Mouse (Mus musculus) hematopoietic stem cell, adult 5-6 weeks (primary cell): ENCODE data around the gene Eif4g1. TPM values are rescaled to one million over a fixed set of nuclear protein-coding genes. Genes with fewer than 3 reads are reported as not detected.
A peak's percentile ranks its signal among the peaks of the same experiment; 100 is the strongest.

Experiments
- ATAC-seq, 2 experiments: fragments of 125-278 bp in 1 of 2; replicated peaks in 1 of 2; 2 replicates each; pipeline ENCODE4 v1.8.0; 2016 to 2017; ENCODE audit warnings: inconsistent platforms in 2 of 2, mild to moderate bottlenecking in 2 of 2, moderate number of reproducible peaks in 2 of 2, low read depth in 1 of 2, moderate TSS enrichment in 1 of 2; ENCODE audit not compliant: low FRiP score in 2 of 2, poor library complexity in 2 of 2, severe bottlenecking in 2 of 2, insufficient read depth in 1 of 2, low TSS enrichment in 1 of 2
- total RNA-seq: library from RNA; stranded (forward); fragments of 172-1452, 232-1000 nt; gene quantifications from 2 replicates; pipeline ENCODE4 v1.2.3, GENCODE M21; 2017

The Eif4g1 gene
- total RNA-seq, 1 experiment from 2014 or later: 290 TPM

DNA sequence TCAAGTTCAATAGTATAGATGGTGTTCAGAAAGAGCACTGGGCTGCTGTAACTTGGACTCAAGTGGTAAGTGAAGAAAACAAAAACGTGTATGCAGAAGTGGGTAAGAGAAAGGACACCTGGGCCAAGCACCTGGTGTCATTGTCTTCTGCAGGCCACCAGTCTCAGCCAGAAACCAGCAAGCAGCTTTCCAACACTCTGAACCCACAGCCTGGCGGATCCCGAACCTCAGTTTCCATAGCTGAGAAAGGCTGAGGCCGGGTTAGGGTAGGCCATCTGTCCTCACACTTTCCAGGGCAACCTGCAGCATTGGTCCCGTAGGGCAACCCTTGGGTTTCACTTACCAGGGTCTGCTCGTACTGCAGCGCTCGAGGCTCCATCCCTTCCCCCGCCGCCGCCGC is 47.5 kb downstream of the Eif4g1 start:
- no peak for ATAC-seq

- no peak for ATAC-seq
Observed at GRCm38 (mm10) chr16:20715976-20716840, 48.1 kb downstream of the Eif4g1 start.

DNA sequence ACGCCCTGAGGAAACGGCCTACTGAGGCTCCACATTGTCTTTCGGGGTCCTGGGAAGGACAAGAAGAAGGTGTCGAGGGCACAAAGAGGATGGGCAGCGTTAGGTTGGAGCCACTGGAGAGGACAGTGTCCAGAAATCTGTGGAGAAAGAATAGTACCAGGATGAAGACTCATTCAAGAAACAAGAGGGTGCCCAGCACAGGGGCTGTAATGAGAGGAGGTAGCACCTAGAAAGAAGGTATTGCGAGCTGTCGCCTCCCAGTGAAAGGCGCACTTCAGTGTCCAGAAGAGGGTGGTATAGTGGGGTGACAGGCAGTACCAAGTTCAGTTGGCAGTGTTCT is 48.7 kb downstream of the Eif4g1 start:
- ATAC-seq: no peak

GRCm38 (mm10) chr16:20717181-20717977 is 49.3 kb downstream of the Eif4g1 start, which contains the start of the genes Polr2h and Clcn2:
TSS of gene Polr2h (plus strand) at chr16:20717665.
TSS of gene Clcn2 (minus strand) at chr16:20717746.
- ATAC-seq: peak; percentile 83 to 91

DNA sequence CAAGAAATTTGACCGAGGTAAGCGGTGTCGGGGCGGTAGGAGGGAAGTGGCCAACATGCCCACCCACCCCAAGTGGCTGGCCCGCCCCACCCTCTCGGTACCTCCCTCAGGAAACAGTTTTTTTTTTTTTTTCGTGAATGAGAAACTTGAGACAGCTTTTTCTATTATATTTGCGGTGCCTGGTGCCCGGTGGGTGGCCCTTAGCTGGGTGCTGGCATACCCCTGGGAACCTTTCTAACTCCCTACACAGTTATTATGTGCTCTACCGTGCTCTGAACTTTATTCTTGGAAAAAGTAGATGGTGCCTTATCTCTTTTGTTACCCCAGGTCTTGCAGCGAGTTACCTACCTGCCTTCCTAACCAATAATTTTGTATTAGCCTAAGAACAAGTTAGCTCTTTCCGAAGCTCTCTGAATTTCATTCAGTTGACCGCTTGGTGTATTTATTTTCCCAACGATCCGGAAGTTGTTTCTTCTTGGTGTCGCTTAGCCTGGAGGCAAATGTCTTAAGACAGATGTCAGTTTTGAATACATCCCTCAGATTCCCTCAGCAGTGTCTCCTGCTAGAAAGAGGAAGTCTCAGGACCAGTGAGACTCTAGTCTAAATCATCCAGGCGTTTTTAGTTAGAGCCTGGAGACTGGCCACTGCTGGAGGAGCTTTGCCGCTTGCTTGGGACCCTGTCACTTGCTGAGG is 50.0 kb downstream of the Eif4g1 start:
- peak in 1 of 2 experiments; percentile 27; a peak in 3 of 4 replicates for ATAC-seq

DNA sequence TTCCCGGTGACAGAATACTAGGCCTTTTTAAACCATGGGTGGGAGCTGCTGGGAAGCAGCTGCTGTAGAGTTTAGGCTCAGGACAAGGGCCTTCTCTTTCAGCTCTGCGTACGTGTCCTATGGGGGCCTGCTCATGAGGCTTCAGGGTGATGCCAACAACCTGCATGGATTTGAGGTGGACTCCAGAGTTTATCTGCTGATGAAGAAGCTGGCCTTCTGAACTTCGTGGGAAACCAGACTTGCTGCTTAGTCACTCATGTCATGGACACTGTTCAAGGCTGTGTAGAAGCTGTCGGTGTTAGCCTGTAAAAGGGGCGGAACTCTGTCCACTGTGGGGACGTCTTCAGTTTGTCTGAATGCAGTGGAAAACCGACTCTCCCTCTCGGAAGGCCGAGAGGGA is 53.7 kb downstream of the Eif4g1 start:
- no peak for ATAC-seq

DNA sequence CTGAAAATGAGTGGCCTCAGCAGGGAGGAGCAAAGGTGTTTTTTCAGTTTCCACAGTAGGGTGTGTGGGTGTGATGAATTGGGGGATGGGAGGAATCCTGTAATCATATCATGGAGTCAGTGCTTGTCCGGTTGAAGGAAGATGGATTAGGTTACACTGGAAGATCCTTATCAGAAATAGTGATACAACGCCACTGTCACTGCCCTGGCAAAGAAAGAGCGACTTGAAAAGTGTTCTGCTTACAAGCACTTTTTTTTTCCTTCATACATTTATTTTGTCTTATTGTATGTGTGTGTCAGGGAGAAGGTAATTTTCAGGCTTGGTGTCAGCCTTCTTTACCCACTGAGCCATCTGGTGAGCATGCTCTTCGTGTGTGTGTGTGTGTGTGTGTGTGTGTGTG is 54.6 kb downstream of the Eif4g1 start:
- no peak for ATAC-seq

DNA sequence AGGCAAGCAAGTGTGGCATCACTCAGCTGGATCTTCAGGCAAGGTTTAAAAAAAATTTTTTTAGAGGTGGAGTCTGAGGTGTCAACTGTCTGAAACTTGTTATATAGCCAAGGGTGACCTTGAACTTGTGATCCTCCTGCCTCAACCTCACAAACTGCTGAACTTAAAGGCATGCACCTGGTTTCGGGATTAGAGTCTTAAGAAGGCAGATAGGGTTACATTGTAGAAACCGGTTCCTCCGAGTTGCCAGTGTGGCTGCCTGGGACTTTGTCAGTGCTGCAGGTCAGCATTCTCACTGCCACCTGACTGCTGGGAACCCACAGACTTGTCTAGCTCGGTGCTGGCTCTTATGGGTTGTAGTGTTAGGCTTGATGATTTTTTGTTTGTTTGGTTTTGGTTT is 55.1 kb downstream of the Eif4g1 start:
- no peak for ATAC-seq

DNA sequence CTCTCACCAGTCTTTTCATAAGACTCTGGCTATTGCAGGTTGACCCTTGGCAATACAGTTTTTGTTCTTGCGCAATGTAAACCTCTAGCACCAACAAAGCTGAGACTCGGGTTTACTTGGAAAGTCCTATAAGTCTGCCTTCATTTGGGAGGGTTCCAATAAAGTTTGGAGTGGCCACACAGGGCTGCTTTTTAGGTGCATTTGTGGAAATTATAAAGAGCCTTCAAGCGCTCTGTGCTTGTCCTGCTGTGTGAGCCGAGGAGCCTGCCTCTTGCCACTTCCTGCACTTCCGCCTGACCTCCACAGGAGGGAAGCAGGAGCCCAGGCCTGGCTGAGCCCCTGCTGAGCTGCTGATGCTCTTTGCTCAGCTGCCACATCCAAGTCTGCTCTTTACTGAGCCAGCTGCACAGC is 56.2 kb downstream of the Eif4g1 start:
- peak; percentile 86 to 94 for ATAC-seq

GRCm38 (mm10) chr16:20725321-20725720 is 57.2 kb downstream of the Eif4g1 start:
- no peak for ATAC-seq

DNA sequence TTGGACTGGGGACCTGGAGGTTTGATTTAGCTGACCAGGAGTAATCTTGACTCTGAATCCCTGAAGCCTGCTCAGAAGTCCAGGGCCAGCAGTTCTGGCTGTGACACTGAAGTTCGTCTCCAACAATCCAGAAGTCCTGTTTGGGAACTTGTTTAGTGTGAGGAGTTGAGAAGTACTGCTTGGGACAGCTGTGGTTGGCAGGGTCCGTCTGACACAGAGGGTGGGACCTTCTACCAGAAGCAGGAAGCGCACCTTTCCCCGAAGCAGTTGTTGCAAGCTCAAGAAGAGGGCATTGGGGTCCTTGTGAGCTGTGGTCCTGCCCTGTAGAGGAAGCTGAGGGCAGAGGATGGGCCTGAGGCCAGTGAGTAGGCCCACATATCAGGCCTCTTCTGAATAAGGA is 57.6 kb downstream of the Eif4g1 start:
- ATAC-seq: no peak

- ATAC-seq: no peak
Observed at GRCm38 (mm10) chr16:20726384-20726783, 58.3 kb downstream of the Eif4g1 start.

- no peak for ATAC-seq
Observed at GRCm38 (mm10) chr16:20730293-20730711, 62.2 kb downstream of the Eif4g1 start.

- no peak for ATAC-seq
Observed at GRCm38 (mm10) chr16:20731688-20732087, 63.6 kb downstream of the Eif4g1 start.

DNA sequence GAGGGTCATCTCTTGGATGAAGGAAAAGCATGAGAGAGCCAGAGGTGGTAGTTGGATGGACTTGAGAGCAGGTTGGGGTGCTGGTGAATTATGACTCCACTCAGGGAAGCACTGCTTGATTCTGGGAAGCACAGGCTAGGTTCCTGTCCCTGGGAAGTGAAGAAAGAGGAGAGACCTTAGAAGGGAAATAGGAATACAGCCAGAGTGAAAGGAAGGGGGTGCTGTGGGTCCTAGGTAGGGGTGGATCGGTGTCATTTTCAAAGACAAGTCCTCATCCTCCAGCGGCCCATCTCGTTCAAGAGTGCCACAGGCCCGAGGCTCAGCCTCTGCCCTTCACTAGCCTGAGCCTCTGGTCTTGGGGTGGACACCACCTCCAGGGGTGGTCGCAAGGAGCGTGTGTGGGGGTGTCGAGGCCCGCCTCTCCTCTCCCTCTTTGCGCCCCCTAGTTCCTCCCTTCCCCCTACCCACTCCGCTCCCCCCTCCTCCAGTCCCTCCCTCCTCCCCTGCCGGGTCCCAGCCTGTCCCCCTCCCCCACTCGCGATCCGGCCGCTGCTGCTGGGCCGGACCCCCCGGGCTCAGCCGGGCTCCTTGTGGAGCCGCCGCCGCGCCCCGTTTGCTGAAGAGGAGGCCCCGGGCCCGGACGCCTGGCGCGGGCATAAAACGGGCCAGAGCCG is 64.3 kb downstream of the Eif4g1 start:
- no peak for ATAC-seq

GRCm38 (mm10) chr16:20732925-20733730 is 65.0 kb downstream of the Eif4g1 start, which contains the start of gene Chrd:
TSS of gene Chrd (plus strand) at chr16:20733127.
- peak in 1 of 2 experiments; percentile 23; a peak in 2 of 4 replicates for ATAC-seq
